Mouse (Mus musculus) liver, embryonic 14.5 days (tissue): ENCODE data around the gene Wdr83. TPM values are rescaled to one million over a fixed set of nuclear protein-coding genes. Genes with fewer than 3 reads are reported as not detected.

Experiments used
- ATAC-seq: fragments of 200-750 bp; cut with Nextera tagmentation; 2 replicates; pipeline ENCODE4 v1.8.0; 2017; ENCODE audit warnings: moderate number of reproducible peaks, mild to moderate bottlenecking, moderate library complexity; ENCODE audit not compliant: insufficient read depth
- DNase-seq, 3 experiments: peaks; one replicate each; pipeline ENCODE4 v3.0.0-alpha.2; 2012 to 2013; ENCODE audit warnings: low read depth in 3 of 3, low spot score in 3 of 3
- H3K27ac ChIP-seq: fragments of 300-500 bp; sonication (generic); 2 replicates; pipeline ENCODE4 v1.5.1; 2014; ENCODE audit warnings: moderate library complexity, mild to moderate bottlenecking, control low read depth, inconsistent platforms
- H3K27me3 ChIP-seq: fragments of 300-500 bp; sonication (generic); 2 replicates; pipeline ENCODE4 v1.6.1; 2014; ENCODE audit warnings: mild to moderate bottlenecking, low read length, moderate library complexity; ENCODE audit not compliant: control insufficient read depth, insufficient read depth
- H3K36me3 ChIP-seq: fragments of 300-500 bp; sonication (generic); replicated peaks from 2 replicates; pipeline ENCODE4 v1.6.1; 2014; ENCODE audit warnings: low read depth; ENCODE audit not compliant: control insufficient read depth, insufficient read depth
- H3K4me1 ChIP-seq, 2 experiments: fragments of 200-500 bp in 1 of 2; fragments of 300-500 bp in 1 of 2; sonication (generic) in 1 of 2; replicated peaks; 2 replicates each; pipeline ENCODE4 v1.6.1; 2012 to 2014; ENCODE audit warnings: antibody characterized with exemption in 1 of 2, inconsistent platforms in 1 of 2, low read length in 1 of 2; ENCODE audit not compliant: control insufficient read depth in 2 of 2, insufficient read depth in 2 of 2
- H3K4me2 ChIP-seq: fragments of 300-500 bp; sonication (generic); 2 replicates; pipeline ENCODE4 v1.6.1; 2014; ENCODE audit warnings: low read depth, mild to moderate bottlenecking, control low read depth, moderate library complexity
- H3K4me3 ChIP-seq, 2 experiments: fragments of 200-500 bp in 1 of 2; fragments of 300-500 bp in 1 of 2; sonication (generic) in 1 of 2; 2 replicates each; pipeline ENCODE4 v1.5.1; 2012 to 2014; ENCODE audit warnings: low read depth in 2 of 2, low read length in 2 of 2, mild to moderate bottlenecking in 2 of 2, control low read depth in 1 of 2, inconsistent platforms in 1 of 2, moderate library complexity in 1 of 2; ENCODE audit not compliant: insufficient read depth in 1 of 2
- H3K9ac ChIP-seq: fragments of 300-500 bp; sonication (generic); replicated peaks from 2 replicates; pipeline ENCODE4 v1.6.1; 2014; ENCODE audit warnings: mild to moderate bottlenecking, control low read depth, moderate library complexity
- H3K9me3 ChIP-seq: fragments of 300-500 bp; sonication (generic); 2 replicates; pipeline ENCODE4 v1.6.1; 2016; ENCODE audit warnings: low read length, mixed read lengths; ENCODE audit not compliant: control insufficient read depth
- CTCF ChIP-seq: IDR thresholded peaks from 2 replicates; pipeline ENCODE4 v1.5.1; 2016; ENCODE audit warnings: antibody characterized with exemption, low read depth, control low read depth
- EP300 ChIP-seq: IDR thresholded peaks from 2 replicates; pipeline ENCODE4 v1.6.1; 2016; ENCODE audit warnings: antibody characterized with exemption, low read depth
- WGBS: fragments of 180-500 bp; shearing (Covaris S2); extraction: QIAGEN DNeasy Blood & Tissue Kit; methylation state at CpG from one replicate; pipeline ENCODE4 v1.1.7; 2014; ENCODE audit not compliant: insufficient replicate concordance; 5-methylcytosine and 5-hydroxymethylcytosine counted together
- polyA plus RNA-seq, 2 experiments: library from polyadenylated mRNA; depleted of rRNA in 1 of 2; stranded (reverse) in 1 of 2; unstranded in 1 of 2; fragments of >200 nt; fragmentation: Nextera tagmentation in 1 of 2; extraction: Ambion mirVana in 1 of 2; gene quantifications; 2 replicates each; pipeline versions ENCODE4 v1.2.1 to v1.2.3; 2012 to 2014

The Wdr83 gene
- polyA plus RNA-seq, 2 experiments, result 20.1 to 26.0 TPM

DNA sequence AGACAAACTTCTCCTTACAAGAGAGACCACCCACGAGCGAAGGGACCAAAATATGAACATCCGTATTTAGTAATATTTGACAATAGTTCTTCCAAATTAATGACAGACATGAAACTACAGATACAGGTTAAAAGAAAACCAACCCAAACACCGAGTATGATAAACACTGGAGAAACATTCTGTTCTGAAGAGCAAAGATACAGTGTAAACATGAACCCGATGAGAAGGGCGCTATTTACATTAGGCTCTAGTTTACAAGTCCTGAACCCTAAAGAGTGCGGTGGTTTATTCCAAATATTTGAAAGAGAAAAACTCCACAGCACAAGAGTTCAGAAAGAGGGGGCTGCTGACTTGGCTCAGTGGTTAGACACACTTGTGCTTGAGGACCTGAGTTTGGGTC, 35.9 kb upstream of the Wdr83 start:
- ATAC-seq (no peak), DNase-seq (no peak)
- no peaks in the 10 kb centered on the region for H3K9me3 ChIP-seq
- 0 out of 4 replicates have a peak, but pooled peaks cover 0 to 3% of the 10 kb centered on the region in 2 experiments for H3K4me1 ChIP-seq
- no peak for TF ChIP-seq CTCF
- TF ChIP-seq EP300, result no peak
- no peak overlapping the region for H3K27ac ChIP-seq
- WGBS, result 61% methylated on average over 7 of the region's 7 CpGs
- no peak overlapping the region for H3K4me3 ChIP-seq
- H3K36me3 ChIP-seq, result no peaks in the 10 kb centered on the region
- H3K9ac ChIP-seq, result no peak overlapping the region
- H3K4me2 ChIP-seq, result 0 out of 2 replicates have a peak overlapping the region, but pooled peaks have one; percentile 11
- no peaks in the 10 kb centered on the region; the same call in none of the 2 replicates for H3K27me3 ChIP-seq

DNA sequence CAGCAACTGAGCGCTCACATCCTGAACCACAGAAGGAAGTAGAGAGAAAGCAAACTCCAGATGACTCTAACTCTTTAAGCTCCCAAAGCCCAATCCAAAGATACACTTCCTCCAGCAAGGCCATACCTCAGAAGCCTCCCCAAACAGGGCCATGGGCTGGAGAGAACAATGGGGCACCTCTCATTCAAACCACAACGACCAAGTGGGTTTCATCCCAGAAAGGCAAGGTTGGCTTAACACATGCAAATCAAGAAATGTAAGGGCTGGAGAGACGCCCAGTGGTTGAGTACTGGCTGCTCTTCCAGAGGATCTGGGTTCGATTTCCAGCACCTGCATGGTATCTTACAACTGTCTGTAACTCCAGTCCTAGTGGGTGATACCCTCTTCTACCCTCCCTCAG, 34.4 kb upstream of the Wdr83 start:
- DNase-seq (no peak), ATAC-seq (no peak)
- Histone ChIP-seq H3K36me3 (no peaks in the 10 kb centered on the region; the same call in 1 of the 2 replicates), H3K4me3 (no peak overlapping the region), H3K9ac (no peak overlapping the region), H3K9me3 (no peaks in the 10 kb centered on the region), H3K27ac (no peak overlapping the region), H3K27me3 (no peaks in the 10 kb centered on the region; the same call in none of the 2 replicates), H3K4me1 (0 out of 4 replicates have a peak, but pooled peaks cover 0 to 3% of the 10 kb centered on the region in 2 experiments), H3K4me2 (no peak overlapping the region)
- TF ChIP-seq CTCF (no peak), EP300 (no peak)
- 34% methylated on average over 4 of the region's 4 CpGs for WGBS

DNA sequence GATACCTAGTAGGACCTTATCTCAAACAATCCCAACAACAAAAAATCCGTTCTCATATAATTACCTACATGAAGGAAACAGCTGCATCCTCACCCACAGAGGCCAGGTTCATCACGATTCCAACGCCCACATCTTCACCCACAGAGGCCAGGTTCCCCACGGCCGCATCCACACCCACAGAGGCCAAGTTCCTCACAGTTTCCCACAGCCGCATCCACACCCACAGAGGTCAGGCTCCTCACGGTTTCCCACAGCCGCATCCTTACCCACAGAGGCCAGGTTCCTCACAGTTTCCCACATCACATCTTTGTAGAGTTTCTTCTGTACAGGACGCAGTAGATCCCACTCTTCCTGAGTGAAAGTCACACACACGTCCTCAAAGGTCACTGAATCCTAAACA, 32.1 kb upstream of the Wdr83 start:
- H3K27ac ChIP-seq, result no peak overlapping the region
- DNase-seq (no peak), ATAC-seq (no peak)
- H3K4me2 ChIP-seq, result no peak overlapping the region
- no peaks in the 10 kb centered on the region for H3K9me3 ChIP-seq
- no peaks in the 10 kb centered on the region for H3K27me3 ChIP-seq
- 0 out of 4 replicates have a peak, but pooled peaks cover 0 to 3% of the 10 kb centered on the region in 2 experiments for H3K4me1 ChIP-seq
- H3K36me3 ChIP-seq, result no peaks in the 10 kb centered on the region; the same call in 1 of the 2 replicates
- WGBS, result 74% methylated on average over 10 of the region's 10 CpGs
- no peak overlapping the region for H3K9ac ChIP-seq
- TF ChIP-seq EP300 (no peak), CTCF (no peak)
- H3K4me3 ChIP-seq, result no peak overlapping the region

DNA sequence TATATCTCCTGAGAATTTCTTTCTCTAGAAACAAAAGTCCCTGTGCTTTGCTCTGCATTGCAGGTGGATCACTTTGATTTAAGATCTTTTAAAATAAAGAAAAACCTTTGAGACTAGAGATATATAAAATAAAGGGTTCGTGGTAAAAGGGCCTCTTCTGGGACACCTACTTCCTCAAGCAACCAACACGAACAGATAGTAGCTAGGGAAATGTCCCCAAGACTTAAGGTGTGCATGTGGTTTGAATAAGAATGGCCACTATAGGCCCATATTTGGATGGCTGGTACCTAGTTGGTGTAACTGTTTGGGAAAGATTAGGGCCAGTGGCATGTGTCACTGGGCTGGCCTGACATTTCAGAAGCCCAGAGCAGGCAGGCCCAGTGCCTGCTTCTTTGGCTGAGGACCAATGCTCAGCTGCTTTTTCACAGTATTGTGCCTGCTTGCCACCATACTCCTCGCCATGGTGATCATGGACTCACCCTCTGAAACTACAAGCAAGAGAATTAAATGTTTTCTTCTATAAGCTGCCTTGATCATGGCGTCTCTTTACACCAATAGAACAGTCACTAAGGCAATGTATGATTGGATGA, 19.1 kb upstream of the Wdr83 start:
- H3K27ac ChIP-seq, result no peak overlapping the region
- no peak overlapping the region for H3K9ac ChIP-seq
- TF ChIP-seq EP300 (no peak), CTCF (no peak)
- DNase-seq (no peak), ATAC-seq (no peak)
- H3K4me1 ChIP-seq, result no peaks in the 10 kb centered on the region
- H3K36me3 ChIP-seq, result peaks cover 4% of the 10 kb centered on the region
- WGBS, result 55% methylated on average over 4 of the region's 4 CpGs
- H3K4me3 ChIP-seq, result no peak overlapping the region
- no peaks in the 10 kb centered on the region for H3K9me3 ChIP-seq
- no peaks in the 10 kb centered on the region for H3K27me3 ChIP-seq
- no peak overlapping the region for H3K4me2 ChIP-seq

DNA sequence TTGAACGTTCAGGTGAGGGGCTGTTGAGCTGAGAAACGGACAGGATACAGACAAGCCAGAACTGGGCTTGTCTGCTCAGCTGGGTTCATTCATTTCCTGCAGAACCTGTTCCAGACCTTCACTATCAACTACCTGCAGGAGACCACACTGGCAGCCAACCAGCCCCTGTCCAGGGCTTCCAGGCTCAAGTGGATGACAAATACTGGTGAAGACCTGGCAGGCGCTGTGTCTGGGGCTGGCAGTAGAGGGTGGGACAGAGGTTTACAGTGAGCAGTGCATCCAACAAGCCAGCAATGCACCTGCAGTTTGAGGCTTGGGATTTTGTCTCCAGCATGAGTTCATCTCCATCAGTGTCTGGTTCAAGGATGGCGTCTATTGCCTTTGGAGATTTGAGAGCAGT, 15.7 kb upstream of the Wdr83 start:
- ATAC-seq, result no peak
- no peak for DNase-seq
- no peaks in the 10 kb centered on the region for H3K27me3 ChIP-seq
- H3K4me2 ChIP-seq, result no peak overlapping the region
- WGBS, result 76% methylated on average over 4 of the region's 4 CpGs
- H3K36me3 ChIP-seq, result peaks cover 4% of the 10 kb centered on the region
- no peak overlapping the region for H3K9ac ChIP-seq
- H3K9me3 ChIP-seq, result no peaks in the 10 kb centered on the region
- H3K4me1 ChIP-seq, result no peaks in the 10 kb centered on the region
- H3K4me3 ChIP-seq, result no peak overlapping the region
- TF ChIP-seq EP300 (no peak), CTCF (no peak)
- no peak overlapping the region for H3K27ac ChIP-seq
